Mouse (Mus musculus): ENCODE results near the gene Runx2.

GRCm38 (mm10) chr17:44489346-44489745 lies 325.3 kb downstream of the Runx2 start:
- no peak for TF ChIP-seq POLR2A (IDR thresholded peaks at IDR 0.05; ENCODE audit: borderline replicate concordance, low read depth, low read length)
- no peak for TF ChIP-seq CTCF (IDR thresholded peaks at IDR 0.05; ENCODE audit: low read depth, low read length)

Measured in bone marrow macrophage, adult 2 months (primary cell).